Mouse (Mus musculus): ENCODE data around the gene Atp7b. TPM values are rescaled to one million over a fixed set of nuclear protein-coding genes. Genes with fewer than 3 reads are reported as not detected.

The Atp7b gene
- polyA plus RNA-seq, 1 experiment = 4.3 TPM

GRCm38 (mm10) chr8:22039468-22040152 is 20.5 kb downstream of the Atp7b start:
- no peak for TF ChIP-seq POLR2A (IDR thresholded peaks at IDR 0.05; ENCODE audit: borderline replicate concordance, control insufficient read depth, low read depth, low read length)
- no peak for TF ChIP-seq CTCF (IDR thresholded peaks at IDR 0.05; ENCODE audit: control insufficient read depth, insufficient read depth, low read length)
- Histone ChIP-seq H3K27ac (ENCODE audit: control insufficient read depth, insufficient read depth, low read depth, low read length, poor library complexity) (no peak overlapping the region), H3K4me3 (replicated peaks; ENCODE audit: control insufficient read depth, low read depth, low read length) (no peak overlapping the region), H3K4me1 (ENCODE audit: control insufficient read depth, insufficient read depth, low read length) (no peaks in the 10 kb centered on the region)
- WGBS = 26% methylated on average over 15 of the region's 15 CpGs

- H3K4me1 ChIP-seq (ENCODE audit: control insufficient read depth, insufficient read depth, low read length) = no peaks in the 10 kb centered on the region
- no peak overlapping the region for H3K27ac ChIP-seq (ENCODE audit: control insufficient read depth, insufficient read depth, low read depth, low read length, poor library complexity)
- 77% methylated on average over 7 of the region's 7 CpGs for WGBS
- TF ChIP-seq POLR2A (IDR thresholded peaks at IDR 0.05; ENCODE audit: borderline replicate concordance, control insufficient read depth, low read depth, low read length) (no peak), CTCF (IDR thresholded peaks at IDR 0.05; ENCODE audit: control insufficient read depth, insufficient read depth, low read length) (no peak)
- H3K4me3 ChIP-seq (replicated peaks; ENCODE audit: control insufficient read depth, low read depth, low read length) = no peak overlapping the region
These were observed 23.1 kb downstream of the Atp7b start for GRCm38 (mm10) chr8:22037022-22037421.

- Histone ChIP-seq H3K4me3 (replicated peaks; ENCODE audit: control insufficient read depth, low read depth, low read length) (no peak overlapping the region), H3K4me1 (ENCODE audit: control insufficient read depth, insufficient read depth, low read length) (no peaks in the 10 kb centered on the region), H3K27ac (ENCODE audit: control insufficient read depth, insufficient read depth, low read depth, low read length, poor library complexity) (no peak overlapping the region)
- WGBS = 90% methylated on average over 9 of the region's 9 CpGs
- TF ChIP-seq CTCF (IDR thresholded peaks at IDR 0.05; ENCODE audit: control insufficient read depth, insufficient read depth, low read length) = no peak
These were observed 24.0 kb downstream of the Atp7b start for GRCm38 (mm10) chr8:22036137-22036536.

GRCm38 (mm10) chr8:22030990-22031389 is 29.1 kb downstream of the Atp7b start:
- H3K27ac ChIP-seq (ENCODE audit: control insufficient read depth, insufficient read depth, low read depth, low read length, poor library complexity) = no peak overlapping the region
- TF ChIP-seq POLR2A (IDR thresholded peaks at IDR 0.05; ENCODE audit: borderline replicate concordance, control insufficient read depth, low read depth, low read length) (no peak), CTCF (IDR thresholded peaks at IDR 0.05; ENCODE audit: control insufficient read depth, insufficient read depth, low read length) (no peak)
- H3K4me3 ChIP-seq (replicated peaks; ENCODE audit: control insufficient read depth, low read depth, low read length) = no peak overlapping the region
- no peaks in the 10 kb centered on the region for H3K4me1 ChIP-seq (ENCODE audit: control insufficient read depth, insufficient read depth, low read length)
- 76% methylated on average over 3 of the region's 3 CpGs for WGBS

- WGBS = 85% methylated on average over 3 of the region's 3 CpGs
- Histone ChIP-seq H3K4me3 (replicated peaks; ENCODE audit: control insufficient read depth, low read depth, low read length) (no peak overlapping the region), H3K27ac (ENCODE audit: control insufficient read depth, insufficient read depth, low read depth, low read length, poor library complexity) (no peak overlapping the region), H3K4me1 (ENCODE audit: control insufficient read depth, insufficient read depth, low read length) (no peaks in the 10 kb centered on the region)
- no peak for TF ChIP-seq POLR2A (IDR thresholded peaks at IDR 0.05; ENCODE audit: borderline replicate concordance, control insufficient read depth, low read depth, low read length)
- TF ChIP-seq CTCF (IDR thresholded peaks at IDR 0.05; ENCODE audit: control insufficient read depth, insufficient read depth, low read length) = no peak
These were observed 31.1 kb downstream of the Atp7b start for GRCm38 (mm10) chr8:22028973-22029372.

- Histone ChIP-seq H3K4me1 (ENCODE audit: control insufficient read depth, insufficient read depth, low read length) (no peaks in the 10 kb centered on the region), H3K27ac (ENCODE audit: control insufficient read depth, insufficient read depth, low read depth, low read length, poor library complexity) (no peak overlapping the region), H3K4me3 (replicated peaks; ENCODE audit: control insufficient read depth, low read depth, low read length) (no peak overlapping the region)
- TF ChIP-seq CTCF (IDR thresholded peaks at IDR 0.05; ENCODE audit: control insufficient read depth, insufficient read depth, low read length) = no peak
- TF ChIP-seq POLR2A (IDR thresholded peaks at IDR 0.05; ENCODE audit: borderline replicate concordance, control insufficient read depth, low read depth, low read length) = no peak
- WGBS = 66% methylated on average over 4 of the region's 4 CpGs
These were observed 34.9 kb downstream of the Atp7b start for GRCm38 (mm10) chr8:22025241-22025640.

GRCm38 (mm10) chr8:22022244-22022643 is 37.9 kb downstream of the Atp7b start:
- no peak for TF ChIP-seq POLR2A (IDR thresholded peaks at IDR 0.05; ENCODE audit: borderline replicate concordance, control insufficient read depth, low read depth, low read length)
- TF ChIP-seq CTCF (IDR thresholded peaks at IDR 0.05; ENCODE audit: control insufficient read depth, insufficient read depth, low read length) = no peak
- H3K4me1 ChIP-seq (ENCODE audit: control insufficient read depth, insufficient read depth, low read length) = no peaks in the 10 kb centered on the region
- H3K27ac ChIP-seq (ENCODE audit: control insufficient read depth, insufficient read depth, low read depth, low read length, poor library complexity) = no peak overlapping the region
- WGBS = 51% methylated on average over 7 of the region's 7 CpGs
- no peak overlapping the region for H3K4me3 ChIP-seq (replicated peaks; ENCODE audit: control insufficient read depth, low read depth, low read length)

GRCm38 (mm10) chr8:22019498-22019897 is 40.6 kb downstream of the Atp7b start:
- TF ChIP-seq POLR2A (IDR thresholded peaks at IDR 0.05; ENCODE audit: borderline replicate concordance, control insufficient read depth, low read depth, low read length) (no peak), CTCF (IDR thresholded peaks at IDR 0.05; ENCODE audit: control insufficient read depth, insufficient read depth, low read length) (no peak)
- Histone ChIP-seq H3K27ac (ENCODE audit: control insufficient read depth, insufficient read depth, low read depth, low read length, poor library complexity) (no peak overlapping the region), H3K4me3 (replicated peaks; ENCODE audit: control insufficient read depth, low read depth, low read length) (no peak overlapping the region), H3K4me1 (ENCODE audit: control insufficient read depth, insufficient read depth, low read length) (no peaks in the 10 kb centered on the region)
- 75% methylated on average over 5 of the region's 5 CpGs for WGBS

- no peaks in the 10 kb centered on the region for H3K4me1 ChIP-seq (ENCODE audit: control insufficient read depth, insufficient read depth, low read length)
- no peak overlapping the region for H3K27ac ChIP-seq (ENCODE audit: control insufficient read depth, insufficient read depth, low read depth, low read length, poor library complexity)
- WGBS = 83% methylated on average over 7 of the region's 7 CpGs
- TF ChIP-seq CTCF (IDR thresholded peaks at IDR 0.05; ENCODE audit: control insufficient read depth, insufficient read depth, low read length) = no peak
- TF ChIP-seq POLR2A (IDR thresholded peaks at IDR 0.05; ENCODE audit: borderline replicate concordance, control insufficient read depth, low read depth, low read length) = no peak
- H3K4me3 ChIP-seq (replicated peaks; ENCODE audit: control insufficient read depth, low read depth, low read length) = no peak overlapping the region
These were observed 42.4 kb downstream of the Atp7b start for GRCm38 (mm10) chr8:22017731-22018130.

All from bone marrow, adult 2 months (tissue).